ENCODE assay signal across 8 mouse cellular contexts in genomic region chr5:114804958-114805357, GRCm38 (mm10). TPM values are rescaled to one million over a fixed set of nuclear protein-coding genes. Genes with fewer than 3 reads are reported as not detected.
DNase-seq lines count a peak whose midpoint lies in the region; ATAC-seq and TF ChIP-seq lines count a peak whose summit lies in the region.

No protein-coding gene starts in this region.

- H3K4me3 ChIP-seq in hindbrain, embryonic 12.5 days = no peak overlapping the region
- H3K4me3 ChIP-seq in hindbrain, embryonic 10.5 days = no peak overlapping the region
- no peak overlapping the region for H3K4me3 ChIP-seq in ES-Bruce4 (ENCODE audit: low read depth, low read length)
- H3K4me3 ChIP-seq in hindbrain, embryonic 14.5 days (replicated peaks; ENCODE audit: low read length) = no peak overlapping the region

- peak; percentile 38 for TF ChIP-seq CTCF in ES-Bruce4 (IDR thresholded peaks at IDR 0.05; ENCODE audit: low read depth, low read length)
- peak; percentile 26; the same call in 1 of the 2 replicates for TF ChIP-seq CTCF in brain, embryonic 14.5 days (IDR thresholded peaks at IDR 0.05; ENCODE audit: borderline replicate concordance, extremely low read depth, insufficient read depth, insufficient read length)

- H3K4me2 ChIP-seq in hindbrain, embryonic 12.5 days (replicated peaks) = no peak overlapping the region
- no peak overlapping the region for H3K4me2 ChIP-seq in hindbrain, embryonic 14.5 days (replicated peaks)

- H3K27ac ChIP-seq in hindbrain, embryonic 12.5 days = peak overlapping the region; percentile 35; the same call in 1 of the 2 replicates
- H3K27ac ChIP-seq in hindbrain, embryonic 10.5 days = no peak overlapping the region
- H3K27ac ChIP-seq in ES-Bruce4 (ENCODE audit: insufficient read depth, low read length) = no peak overlapping the region
- no peak overlapping the region for H3K27ac ChIP-seq in hindbrain, embryonic 14.5 days

- WGBS in hindbrain, embryonic 12.5 days = 39% methylated on average over 3 of the region's 3 CpGs
- 41% methylated on average over 3 of the region's 3 CpGs for WGBS in hindbrain, embryonic 10.5 days
- WGBS in hindbrain, embryonic 14.5 days = 32% methylated on average over 3 of the region's 3 CpGs

- H3K9me3 ChIP-seq in hindbrain, embryonic 12.5 days (replicated peaks) = no peaks in the 10 kb centered on the region
- no peaks in the 10 kb centered on the region for H3K9me3 ChIP-seq in hindbrain, embryonic 10.5 days
- peaks cover 27% of the 10 kb centered on the region for H3K9me3 ChIP-seq in ES-Bruce4 (replicated peaks; ENCODE audit: control insufficient read depth, insufficient read depth, low read length, poor library complexity, severe bottlenecking)
- H3K9me3 ChIP-seq in hindbrain, embryonic 14.5 days (ENCODE audit: control insufficient read depth, low read length) = no peaks in the 10 kb centered on the region

- ATAC-seq in hindbrain, embryonic 12.5 days (ENCODE audit: low FRiP score) = 0 out of 2 replicates have a peak, but pooled peaks have one; percentile 42
- no peak for ATAC-seq in hindbrain, embryonic 14.5 days (ENCODE audit: low FRiP score)

- H3K27me3 ChIP-seq in hindbrain, embryonic 12.5 days = no peaks in the 10 kb centered on the region
- no peaks in the 10 kb centered on the region for H3K27me3 ChIP-seq in hindbrain, embryonic 10.5 days (ENCODE audit: insufficient read depth, poor library complexity, severe bottlenecking)
- no peaks in the 10 kb centered on the region for H3K27me3 ChIP-seq in ES-Bruce4 (ENCODE audit: control insufficient read depth, insufficient read depth, low read length, poor library complexity, severe bottlenecking)
- no peaks in the 10 kb centered on the region for H3K27me3 ChIP-seq in hindbrain, embryonic 14.5 days (ENCODE audit: control insufficient read depth, insufficient read depth, low read length)

- H3K9ac ChIP-seq in hindbrain, embryonic 12.5 days = no peak overlapping the region
- no peak overlapping the region for H3K9ac ChIP-seq in ES-Bruce4 (ENCODE audit: low read depth, poor library complexity, severe bottlenecking)
- no peak overlapping the region for H3K9ac ChIP-seq in hindbrain, embryonic 14.5 days

- no peak for TF ChIP-seq POLR2A in ES-Bruce4 (IDR thresholded peaks at IDR 0.05; ENCODE audit: insufficient read depth, low read length)
- TF ChIP-seq POLR2A in brain, embryonic 14.5 days (IDR thresholded peaks at IDR 0.05; ENCODE audit: borderline replicate concordance, extremely low read depth, insufficient read depth, insufficient read length, poor library complexity, severe bottlenecking) = no peak

- peaks cover 22% of the 10 kb centered on the region for H3K4me1 ChIP-seq in hindbrain, embryonic 12.5 days
- peaks cover 27% of the 10 kb centered on the region for H3K4me1 ChIP-seq in hindbrain, embryonic 10.5 days (replicated peaks)
- H3K4me1 ChIP-seq in ES-Bruce4 (ENCODE audit: control insufficient read depth, insufficient read depth, low read length) = peaks cover 3% of the 10 kb centered on the region
- H3K4me1 ChIP-seq in hindbrain, embryonic 14.5 days (replicated peaks; ENCODE audit: control insufficient read depth, insufficient read depth, low read length) = no peaks in the 10 kb centered on the region; the same call in 1 of the 2 replicates

- DNase-seq in hindbrain, embryonic 10.5 days (ENCODE audit: low spot score) = no peak
- peak; percentile 63 for DNase-seq in brain, embryonic 14.5 days (ENCODE audit: low read depth)
- peak; percentile 53 for DNase-seq in heart, postnatal 4 days
- DNase-seq in lung, postnatal 4 days = peak; percentile 67 to 72
- no peak for DNase-seq in spleen, postnatal 10 days (ENCODE audit: low spot score in 2 of 2)
- DNase-seq in hindbrain, embryonic 14.5 days (ENCODE audit: low spot score) = no peak

- no peak for TF ChIP-seq EP300 in ES-Bruce4 (IDR thresholded peaks at IDR 0.05; ENCODE audit: insufficient read depth, low read depth, low read length)

- H3K36me3 ChIP-seq in hindbrain, embryonic 12.5 days = peaks cover 69% of the 10 kb centered on the region
- peaks cover 100% of the 10 kb centered on the region for H3K36me3 ChIP-seq in hindbrain, embryonic 10.5 days
- H3K36me3 ChIP-seq in ES-Bruce4 (ENCODE audit: control insufficient read depth, insufficient read depth, low read length, poor library complexity, severe bottlenecking) = peaks cover 21% of the 10 kb centered on the region
- H3K36me3 ChIP-seq in hindbrain, embryonic 14.5 days (replicated peaks; ENCODE audit: control insufficient read depth, insufficient read depth) = peaks cover 99% of the 10 kb centered on the region

RNA-seq across cellular contexts. Expression of gene 1500011B03Rik, which starts 18.3 kb away (rescaled TPM):
- polyA plus RNA-seq in hindbrain, embryonic 12.5 days (2016; fragmentation: Nextera tagmentation; extraction: Ambion mirVana) = 165 TPM in 2 replicates
- polyA plus RNA-seq in hindbrain, embryonic 10.5 days (2016; fragmentation: Nextera tagmentation; extraction: Ambion mirVana) = 126 and 159 TPM in 2 replicates
- polyA plus RNA-seq in ES-Bruce4 (2011; ENCODE audit: insufficient read depth, insufficient read length, low read depth, missing spikeins) = 36.3 and 40.7 TPM in 2 replicates
- 204 and 243 TPM in 2 replicates for polyA plus RNA-seq in brain, embryonic 14.5 days (2012; rRNA removed)
- total RNA-seq in heart, postnatal 4 days (2021) = 10 to 100 TPM; 15.9 to 17.6 TPM
- 290 and 308 TPM in 2 replicates for polyA plus RNA-seq in hindbrain, embryonic 14.5 days (2014; fragmentation: Nextera tagmentation; extraction: Ambion mirVana)

RNA-seq across cellular contexts. Expression of gene Git2, which starts 29.6 kb away (rescaled TPM):
- 47.2 and 57.1 TPM in 2 replicates for polyA plus RNA-seq in hindbrain, embryonic 12.5 days (2016; fragmentation: Nextera tagmentation; extraction: Ambion mirVana)
- polyA plus RNA-seq in hindbrain, embryonic 10.5 days (2016; fragmentation: Nextera tagmentation; extraction: Ambion mirVana) = 39.3 and 39.7 TPM in 2 replicates
- 42.0 and 43.6 TPM in 2 replicates for polyA plus RNA-seq in ES-Bruce4 (2011; ENCODE audit: insufficient read depth, insufficient read length, low read depth, missing spikeins)
- polyA plus RNA-seq in brain, embryonic 14.5 days (2012; rRNA removed) = 48.6 and 57.5 TPM in 2 replicates
- total RNA-seq in heart, postnatal 4 days (2021) = 10 to 100 TPM; 38.8 to 49.5 TPM
- 44.3 and 45.1 TPM in 2 replicates for polyA plus RNA-seq in hindbrain, embryonic 14.5 days (2014; fragmentation: Nextera tagmentation; extraction: Ambion mirVana)

RNA-seq across cellular contexts. Expression of gene Ankrd13a, which starts 30.5 kb away (rescaled TPM):
- 80.2 and 81.9 TPM in 2 replicates for polyA plus RNA-seq in hindbrain, embryonic 12.5 days (2016; fragmentation: Nextera tagmentation; extraction: Ambion mirVana)
- polyA plus RNA-seq in hindbrain, embryonic 10.5 days (2016; fragmentation: Nextera tagmentation; extraction: Ambion mirVana) = 59.7 and 74.1 TPM in 2 replicates
- 70.6 and 71.8 TPM in 2 replicates for polyA plus RNA-seq in ES-Bruce4 (2011; ENCODE audit: insufficient read depth, insufficient read length, low read depth, missing spikeins)
- 51.3 and 58.6 TPM in 2 replicates for polyA plus RNA-seq in brain, embryonic 14.5 days (2012; rRNA removed)
- total RNA-seq in heart, postnatal 4 days (2021) = 10 to 100 TPM; 60.6 to 60.8 TPM
- 45.5 and 48.9 TPM in 2 replicates for polyA plus RNA-seq in hindbrain, embryonic 14.5 days (2014; fragmentation: Nextera tagmentation; extraction: Ambion mirVana)

RNA-seq across cellular contexts. Expression of gene 4930519G04Rik, which starts 48.5 kb away (rescaled TPM):
- not detected in 2 replicates for polyA plus RNA-seq in hindbrain, embryonic 12.5 days (2016; fragmentation: Nextera tagmentation; extraction: Ambion mirVana)
- not detected in 2 replicates for polyA plus RNA-seq in hindbrain, embryonic 10.5 days (2016; fragmentation: Nextera tagmentation; extraction: Ambion mirVana)
- not detected in 2 replicates for polyA plus RNA-seq in ES-Bruce4 (2011; ENCODE audit: insufficient read depth, insufficient read length, low read depth, missing spikeins)
- polyA plus RNA-seq in brain, embryonic 14.5 days (2012; rRNA removed) = not detected in 2 replicates
- not detected for total RNA-seq in heart, postnatal 4 days (2021)
- polyA plus RNA-seq in hindbrain, embryonic 14.5 days (2014; fragmentation: Nextera tagmentation; extraction: Ambion mirVana) = not detected in 2 replicates

RNA-seq across cellular contexts. Expression of gene Gm9936, which starts 53.5 kb away (rescaled TPM):
- polyA plus RNA-seq in hindbrain, embryonic 12.5 days (2016; fragmentation: Nextera tagmentation; extraction: Ambion mirVana) = 0.56 and 0.76 TPM in 2 replicates
- polyA plus RNA-seq in hindbrain, embryonic 10.5 days (2016; fragmentation: Nextera tagmentation; extraction: Ambion mirVana) = 0.26 and 0.33 TPM in 2 replicates
- 0.21 TPM in 1 of 2 replicates, not detected in the other for polyA plus RNA-seq in ES-Bruce4 (2011; ENCODE audit: insufficient read depth, insufficient read length, low read depth, missing spikeins)
- polyA plus RNA-seq in brain, embryonic 14.5 days (2012; rRNA removed) = 1.9 and 2.6 TPM in 2 replicates
- total RNA-seq in heart, postnatal 4 days (2021) = not detected
- polyA plus RNA-seq in hindbrain, embryonic 14.5 days (2014; fragmentation: Nextera tagmentation; extraction: Ambion mirVana) = 2.6 and 3.0 TPM in 2 replicates

Comparison
In these comparisons a context has a peak if more than half of its experiments do, and no peak if none do; other contexts are left out.
1. DNase-seq: peak in brain, embryonic 14.5 days (single experiment), heart, postnatal 4 days (single experiment) and lung, postnatal 4 days (2 of 2); none in hindbrain, embryonic 10.5 days (single experiment), spleen, postnatal 10 days (0 of 2) and hindbrain, embryonic 14.5 days (single experiment).